In genomic region chr5:5056102-5056883, GRCm38 (mm10) we compare ENCODE assay signal across 10 mouse cellular contexts.
DNase-seq lines count a peak whose midpoint lies in the region; ATAC-seq and TF ChIP-seq lines count a peak whose summit lies in the region.
"Had no signal": no experiment of that assay in that cellular context is flagged by ENCODE, and none has a peak within 500 bp of the region (broad histone marks: within the 10 kb centered on the region; RNA-seq: fewer than 3 reads in every experiment).

No protein-coding gene starts in this region.

- H3K27me3 ChIP-seq in midbrain, embryonic 12.5 days: no peaks in the 10 kb centered on the region
- no peaks in the 10 kb centered on the region for H3K27me3 ChIP-seq in midbrain, embryonic 10.5 days (ENCODE audit: low read depth, poor library complexity, severe bottlenecking)
- H3K27me3 ChIP-seq in hindbrain, postnatal 0 days (ENCODE audit: insufficient read depth, low read length): no peaks in the 10 kb centered on the region
- H3K27me3 ChIP-seq: liver, embryonic 13.5 days had no signal

- H3K9me3 ChIP-seq in midbrain, embryonic 12.5 days: no peaks in the 10 kb centered on the region
- no peaks in the 10 kb centered on the region for H3K9me3 ChIP-seq in midbrain, embryonic 10.5 days (replicated peaks)
- no peaks in the 10 kb centered on the region for H3K9me3 ChIP-seq in hindbrain, postnatal 0 days (ENCODE audit: low read length)
- H3K9me3 ChIP-seq: liver, embryonic 13.5 days had no signal

- no peak for TF ChIP-seq POLR2A in brain, embryonic 14.5 days (IDR thresholded peaks at IDR 0.05; ENCODE audit: borderline replicate concordance, extremely low read depth, insufficient read depth, insufficient read length, poor library complexity, severe bottlenecking)

- no peak overlapping the region for H3K9ac ChIP-seq in midbrain, embryonic 12.5 days (replicated peaks)
- H3K9ac ChIP-seq in hindbrain, postnatal 0 days (replicated peaks; ENCODE audit: low read length): no peak overlapping the region
- H3K9ac ChIP-seq: liver, embryonic 13.5 days had no signal

- H3K4me1 ChIP-seq in midbrain, embryonic 12.5 days: peaks cover 21% of the 10 kb centered on the region
- H3K4me1 ChIP-seq in midbrain, embryonic 10.5 days: peaks cover 26% of the 10 kb centered on the region
- H3K4me1 ChIP-seq in hindbrain, postnatal 0 days (ENCODE audit: insufficient read depth, low read length): no peaks in the 10 kb centered on the region
- H3K4me1 ChIP-seq: liver, embryonic 13.5 days had no signal

- no peak for TF ChIP-seq CTCF in brain, embryonic 14.5 days (IDR thresholded peaks at IDR 0.05; ENCODE audit: borderline replicate concordance, extremely low read depth, insufficient read depth, insufficient read length)
- TF ChIP-seq CTCF in hindbrain, postnatal 0 days (IDR thresholded peaks at IDR 0.05; ENCODE audit: low read depth): no peak

- H3K27ac ChIP-seq in midbrain, embryonic 12.5 days (replicated peaks): peak overlapping the region; percentile 39
- no peak overlapping the region for H3K27ac ChIP-seq in midbrain, embryonic 10.5 days (replicated peaks)
- no peak overlapping the region for H3K27ac ChIP-seq in hindbrain, postnatal 0 days
- H3K27ac ChIP-seq: liver, embryonic 13.5 days had no signal

- H3K4me2 ChIP-seq in midbrain, embryonic 12.5 days (replicated peaks): no peak overlapping the region
- H3K4me2 ChIP-seq in hindbrain, postnatal 0 days (ENCODE audit: low read depth, low read length): no peak overlapping the region
- H3K4me2 ChIP-seq: liver, embryonic 13.5 days had no signal

- 53% methylated on average over 4 of the region's 4 CpGs for WGBS in midbrain, embryonic 12.5 days
- 71% methylated on average over 4 of the region's 4 CpGs for WGBS in midbrain, embryonic 10.5 days
- 48% methylated on average over 4 of the region's 4 CpGs for WGBS in hindbrain, postnatal 0 days

- no peaks in the 10 kb centered on the region for H3K36me3 ChIP-seq in midbrain, embryonic 12.5 days
- H3K36me3 ChIP-seq in midbrain, embryonic 10.5 days: no peaks in the 10 kb centered on the region
- no peaks in the 10 kb centered on the region for H3K36me3 ChIP-seq in hindbrain, postnatal 0 days (ENCODE audit: insufficient read depth, low read length)
- H3K36me3 ChIP-seq: liver, embryonic 13.5 days had no signal

- peak; percentile 52; the same call in 1 of the 2 replicates for ATAC-seq in midbrain, embryonic 12.5 days (ENCODE audit: low FRiP score, low read depth)
- 0 out of 2 replicates have a peak, but pooled peaks have one; percentile 47 for ATAC-seq in hindbrain, postnatal 0 days

- no peak for DNase-seq in midbrain, embryonic 10.5 days (ENCODE audit: low spot score)
- peak; percentile 67 for DNase-seq in brain, embryonic 14.5 days (ENCODE audit: low read depth)
- no peak for DNase-seq in hindbrain, postnatal 0 days (ENCODE audit: low spot score)
- DNase-seq in spleen, postnatal 14 days (ENCODE audit: low spot score in 2 of 2): no peak
- no peak for DNase-seq in frontal cortex, postnatal 36 days (ENCODE audit: low spot score in 2 of 2)
- DNase-seq in cerebellum, adult 8-10 months: no peak
- DNase-seq: kidney, postnatal 25 days; liver, embryonic 13.5 days; thymus, postnatal 25 days had no signal

- no peak overlapping the region for H3K4me3 ChIP-seq in midbrain, embryonic 12.5 days
- no peak overlapping the region for H3K4me3 ChIP-seq in midbrain, embryonic 10.5 days
- H3K4me3 ChIP-seq in hindbrain, postnatal 0 days (ENCODE audit: low read length): no peak overlapping the region
- H3K4me3 ChIP-seq: liver, embryonic 13.5 days had no signal
